Mouse (Mus musculus) liver, adult 2 months (tissue): ENCODE data around the gene Ddx39.

Experiments
- CTCF ChIP-seq: fragments of 200-500 bp; IDR thresholded peaks from 2 replicates; pipeline ENCODE4 v1.5.1; 2011; ENCODE audit warnings: low read depth, low read length, control low read depth
- POLR2A ChIP-seq: fragments of 200-500 bp; IDR thresholded peaks from 2 replicates; pipeline ENCODE4 v1.6.1; 2011; ENCODE audit warnings: low read length, control low read depth; ENCODE audit not compliant: insufficient read depth; ENCODE audit errors: extremely low read depth

DNA sequence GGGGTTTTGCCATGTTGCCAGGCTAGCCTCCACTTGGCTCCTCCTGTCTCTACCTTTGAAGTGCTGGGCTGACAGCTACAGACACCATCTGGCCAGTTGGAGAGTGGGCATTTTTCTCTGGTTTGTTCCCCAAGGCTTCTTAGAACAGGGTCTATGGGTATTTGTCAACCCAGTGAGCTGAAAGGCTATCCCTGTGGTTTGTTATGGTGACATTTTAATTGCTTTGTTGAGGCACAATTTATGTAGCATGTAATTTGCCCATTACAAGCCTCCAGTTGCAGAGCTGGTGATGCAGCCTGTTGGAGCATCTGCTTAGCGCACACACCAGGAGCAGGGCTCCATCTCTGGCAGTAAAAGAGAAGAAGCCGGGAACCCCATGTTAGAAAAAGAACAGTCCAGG lies 59.2 kb downstream of the Ddx39 start:
- TF ChIP-seq CTCF = no peak
- no peak for TF ChIP-seq POLR2A
